8 mouse cellular contexts compared by ENCODE assay signal in the genomic region with DNA sequence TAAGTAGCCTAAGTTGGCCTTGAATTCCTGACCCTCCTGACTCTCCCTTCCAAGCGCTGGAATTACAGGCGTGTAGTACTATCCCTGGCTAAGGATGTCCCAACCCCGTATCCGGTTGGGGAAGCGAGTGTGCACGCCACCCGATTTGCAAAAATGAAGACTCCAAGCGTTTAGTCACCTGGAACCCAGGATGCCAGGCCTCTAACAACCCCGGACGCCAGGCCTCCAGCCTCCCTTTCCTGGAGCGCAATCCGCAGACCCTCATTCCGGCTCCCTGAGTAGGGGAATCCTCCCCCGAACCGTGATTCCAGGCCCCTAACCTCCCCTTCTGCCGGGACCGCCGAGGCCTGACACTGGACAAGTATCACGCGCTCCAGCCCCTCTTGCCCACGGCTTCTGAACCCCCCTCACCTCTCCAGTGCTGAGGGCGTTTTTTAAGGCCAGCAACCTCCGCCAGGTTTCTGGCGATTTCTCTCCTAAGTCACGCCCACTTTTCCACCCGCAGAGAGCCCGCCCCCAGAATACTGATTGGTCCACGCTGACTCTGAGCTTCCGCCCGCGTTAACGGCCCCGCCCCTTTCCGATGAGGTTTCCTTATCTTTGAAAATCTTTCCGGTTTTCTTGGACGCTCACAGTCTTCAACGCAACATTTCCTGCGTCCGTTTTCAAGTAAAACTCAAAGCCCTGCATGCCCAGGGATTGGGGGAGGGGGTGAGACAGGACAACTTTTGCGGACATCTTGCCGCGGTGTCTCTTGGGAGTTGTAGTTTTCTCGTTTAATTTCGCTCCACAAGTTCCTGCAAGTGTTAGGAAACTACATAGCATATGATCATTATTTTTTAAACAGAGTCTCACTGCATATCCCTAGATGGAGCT. TPM values are rescaled to one million over a fixed set of nuclear protein-coding genes. Genes with fewer than 3 reads are reported as not detected.
DNase-seq lines count a peak whose midpoint lies in the region; ATAC-seq lines count a peak whose summit lies in the region.

A gene (minus strand): TSS at position 495 of the 876 bp plus-strand sequence.

- peaks cover 31% of the 10 kb centered on the region for H3K36me3 ChIP-seq in megakaryocyte, embryonic 14.5 days (replicated peaks; ENCODE audit: low read length)

- H3K27me3 ChIP-seq in megakaryocyte, embryonic 14.5 days (replicated peaks) = no peaks in the 10 kb centered on the region

- peak; percentile 96 for DNase-seq in ZHBTc4 (ENCODE audit: low read depth, low spot score)
- peak; percentile 89 to 90 for DNase-seq in gastrocnemius, adult 8-10 months (ENCODE audit: low spot score in 2 of 2)
- peak; percentile 89 for DNase-seq in hindlimb bud, embryonic 11.5 days (ENCODE audit: extremely low spot score, low read depth, low spot score)
- peak; percentile 82 to 86 for DNase-seq in left cerebral cortex, adult 8-10 months (ENCODE audit: low spot score in 2 of 2)
- DNase-seq in right cerebral cortex, postnatal 10 days (ENCODE audit: low spot score in 2 of 2) = peak; percentile 92 to 93
- peak; percentile 81 for DNase-seq in urinary bladder, postnatal 25 days (ENCODE audit: low spot score)

- H3K4me3 ChIP-seq in megakaryocyte, embryonic 14.5 days (replicated peaks) = peak within 1 kb of the TSS; percentile 97

- ATAC-seq in common myeloid progenitor, adult 5-6 weeks (replicated peaks; ENCODE audit: low read depth, poor library complexity, severe bottlenecking) = peak; percentile 86

- peaks cover 44% of the 10 kb centered on the region for H3K4me1 ChIP-seq in megakaryocyte, embryonic 14.5 days

- no peaks in the 10 kb centered on the region for H3K9me3 ChIP-seq in megakaryocyte, embryonic 14.5 days

RNA-seq across cellular contexts. Expression of the gene that starts here (rescaled TPM):
- total RNA-seq in common myeloid progenitor, adult 5-6 weeks (2017) = 296 and 342 TPM in 2 replicates
- 10 to 100 TPM; 51.1 to 66.1 (median 56.8) TPM for total RNA-seq in gastrocnemius, adult 8-10 months (2022)
- 100 to 1,000 TPM in 3 of 4 experiments, 10 to 100 TPM in 1; 97.8 to 121 (median 110) TPM for total RNA-seq in left cerebral cortex, adult 8-10 months (2022)
- polyA plus RNA-seq in megakaryocyte, embryonic 14.5 days (2012; ENCODE audit: insufficient read depth, low replicate concordance) = 504 and 892 TPM in 2 replicates

Comparison
In these comparisons a context has a peak if more than half of its experiments do, and no peak if none do; other contexts are left out.
1. Peak in every context shown above with its lines: DNase-seq, ATAC-seq and H3K4me3 ChIP-seq.